ENCODE assay signal across 8 mouse cellular contexts in the genomic region with DNA sequence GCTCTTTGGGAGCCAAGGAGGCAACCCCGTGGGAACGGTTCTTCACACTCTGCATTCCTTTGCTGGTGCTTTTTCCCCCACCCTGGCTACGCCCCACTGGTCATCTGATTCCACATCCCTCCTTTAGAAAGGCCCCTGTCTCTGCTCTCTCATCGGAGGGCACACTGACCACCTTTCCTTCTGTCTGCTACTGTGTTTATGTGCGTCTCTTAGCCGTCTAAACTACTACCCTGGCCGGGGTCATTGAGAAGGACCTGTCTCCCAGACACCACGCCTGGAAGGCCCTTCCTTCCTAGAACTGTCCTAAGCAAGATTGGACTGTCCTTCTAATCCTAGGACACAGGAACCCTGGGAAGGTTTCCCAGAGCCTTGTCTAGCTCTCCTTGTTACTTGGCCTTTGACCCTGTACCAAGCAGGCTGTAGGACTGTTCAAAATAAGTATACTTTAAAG. TPM values are rescaled to one million over a fixed set of nuclear protein-coding genes. Genes with fewer than 3 reads are reported as not detected.
DNase-seq lines count a peak whose midpoint lies in the region; ATAC-seq and TF ChIP-seq lines count a peak whose summit lies in the region.

No protein-coding gene starts in this region.

- no peaks in the 10 kb centered on the region for H3K9me3 ChIP-seq in heart, embryonic 14.5 days (ENCODE audit: control insufficient read depth, low read length)
- no peaks in the 10 kb centered on the region for H3K9me3 ChIP-seq in limb, embryonic 14.5 days (ENCODE audit: control insufficient read depth, low read length)
- H3K9me3 ChIP-seq in neural tube, embryonic 15.5 days (replicated peaks): no peaks in the 10 kb centered on the region

- TF ChIP-seq POLR2A in bone marrow, adult 2 months (IDR thresholded peaks at IDR 0.05; ENCODE audit: borderline replicate concordance, control insufficient read depth, low read depth, low read length): no peak
- TF ChIP-seq POLR2A in limb, embryonic 14.5 days (IDR thresholded peaks at IDR 0.05; ENCODE audit: borderline replicate concordance, extremely low read depth, insufficient read depth, insufficient read length): no peak

- H3K4me1 ChIP-seq in bone marrow, adult 2 months (ENCODE audit: control insufficient read depth, insufficient read depth, low read length): peaks cover 3% of the 10 kb centered on the region
- H3K4me1 ChIP-seq in heart, embryonic 14.5 days (ENCODE audit: control insufficient read depth in 2 of 2, insufficient read depth in 2 of 2, low read length in 2 of 2): peaks cover 10 to 32% of the 10 kb centered on the region in 2 experiments
- peaks cover 37% of the 10 kb centered on the region for H3K4me1 ChIP-seq in limb, embryonic 14.5 days (ENCODE audit: control insufficient read depth, insufficient read depth, low read length)
- peaks cover 46% of the 10 kb centered on the region for H3K4me1 ChIP-seq in neural tube, embryonic 15.5 days

- peak; percentile 50 for DNase-seq in adrenal gland, adult 2 months
- DNase-seq in adrenal gland, postnatal 4 days (ENCODE audit: low spot score in 2 of 2): no peak
- no peak for DNase-seq in limb, embryonic 14.5 days (ENCODE audit: low spot score)
- DNase-seq in cerebellum, postnatal 10 days: no peak
- no peak for DNase-seq in left cerebral cortex, adult 8-10 months (ENCODE audit: low spot score in 2 of 2)

- no peak for TF ChIP-seq CTCF in bone marrow, adult 2 months (IDR thresholded peaks at IDR 0.05; ENCODE audit: control insufficient read depth, insufficient read depth, low read length)

- peak overlapping the region; percentile 98 for H3K4me2 ChIP-seq in heart, embryonic 14.5 days (ENCODE audit: low read length)
- peak overlapping the region; percentile 64 for H3K4me2 ChIP-seq in limb, embryonic 14.5 days (replicated peaks; ENCODE audit: low read depth, low read length, severe bottlenecking)
- peak overlapping the region; percentile 83 for H3K4me2 ChIP-seq in neural tube, embryonic 15.5 days

- ATAC-seq in heart, embryonic 14.5 days (ENCODE audit: insufficient number of reproducible peaks, insufficient read depth, low FRiP score, low read depth): no peak
- ATAC-seq in limb, embryonic 14.5 days (ENCODE audit: low FRiP score, low read depth): no peak
- no peak for ATAC-seq in neural tube, embryonic 15.5 days (ENCODE audit: low FRiP score)

- peak overlapping the region; percentile 90 for H3K9ac ChIP-seq in heart, embryonic 14.5 days (ENCODE audit: low read length)
- H3K9ac ChIP-seq in limb, embryonic 14.5 days (ENCODE audit: low read depth, low read length, severe bottlenecking): peak overlapping the region; percentile 98
- peak overlapping the region; percentile 97 for H3K9ac ChIP-seq in neural tube, embryonic 15.5 days (replicated peaks)

- 8% methylated on average over 8 of the region's 8 CpGs for WGBS in bone marrow, adult 2 months
- 51% methylated on average over 8 of the region's 8 CpGs for WGBS in heart, embryonic 14.5 days
- 3% methylated on average over 8 of the region's 8 CpGs for WGBS in limb, embryonic 14.5 days
- 6% methylated on average over 8 of the region's 8 CpGs for WGBS in neural tube, embryonic 15.5 days

- H3K36me3 ChIP-seq in heart, embryonic 14.5 days (ENCODE audit: control insufficient read depth, insufficient read depth, low read length): no peaks in the 10 kb centered on the region
- H3K36me3 ChIP-seq in limb, embryonic 14.5 days (ENCODE audit: control insufficient read depth, insufficient read depth, low read length): peaks cover 6% of the 10 kb centered on the region
- H3K36me3 ChIP-seq in neural tube, embryonic 15.5 days: no peaks in the 10 kb centered on the region

- H3K27ac ChIP-seq in bone marrow, adult 2 months (ENCODE audit: control insufficient read depth, insufficient read depth, low read depth, low read length, poor library complexity): peak overlapping the region; percentile 37; the same call in 1 of the 2 replicates
- H3K27ac ChIP-seq in heart, embryonic 14.5 days (replicated peaks in 1 of 2; ENCODE audit: control insufficient read depth in 1 of 2, insufficient read depth in 1 of 2, low read depth in 2 of 2, low read length in 2 of 2): no peak overlapping the region
- peak overlapping the region; percentile 81; the same call in 1 of the 2 replicates for H3K27ac ChIP-seq in limb, embryonic 14.5 days (replicated peaks; ENCODE audit: low read depth, low read length)
- H3K27ac ChIP-seq in neural tube, embryonic 15.5 days (replicated peaks): peak overlapping the region; percentile 88; the same call in 1 of the 2 replicates

- peaks cover 7% of the 10 kb centered on the region; the same call in 1 of the 2 replicates for H3K27me3 ChIP-seq in heart, embryonic 14.5 days (ENCODE audit: control insufficient read depth, insufficient read depth, low read length)
- no peaks in the 10 kb centered on the region for H3K27me3 ChIP-seq in limb, embryonic 14.5 days (ENCODE audit: control insufficient read depth, insufficient read depth, low read length)
- H3K27me3 ChIP-seq in neural tube, embryonic 15.5 days (replicated peaks): no peaks in the 10 kb centered on the region

- H3K4me3 ChIP-seq in bone marrow, adult 2 months (replicated peaks; ENCODE audit: control insufficient read depth, low read depth, low read length): peak overlapping the region; percentile 92
- H3K4me3 ChIP-seq in heart, embryonic 14.5 days (ENCODE audit: control insufficient read depth in 1 of 2, insufficient read depth in 1 of 2, low read depth in 1 of 2, low read length in 2 of 2): peak overlapping the region; percentile 77 to 86
- peak overlapping the region; percentile 91 for H3K4me3 ChIP-seq in limb, embryonic 14.5 days (replicated peaks; ENCODE audit: low read length)
- peak overlapping the region; percentile 80 for H3K4me3 ChIP-seq in neural tube, embryonic 15.5 days (replicated peaks)

RNA-seq across cellular contexts. Expression of a gene that starts 1.1 kb away (rescaled TPM):
- total RNA-seq in adrenal gland, adult 2 months (2021): 10 to 100 TPM; 21.2 to 22.1 TPM
- 7.9 and 10.5 TPM in 2 replicates for polyA plus RNA-seq in adrenal gland, adult 2 months (2012; rRNA removed)
- total RNA-seq in adrenal gland, postnatal 4 days (2021): 10 to 100 TPM; 62.6 to 78.4 TPM
- 7.6 and 13.2 TPM in 2 replicates for polyA plus RNA-seq in bone marrow, adult 2 months (2011; ENCODE audit: insufficient read depth, insufficient read length, low replicate concordance, missing spikeins)
- 7.8 and 11.5 TPM in 2 replicates for polyA plus RNA-seq in heart, embryonic 14.5 days (2014; fragmentation: Nextera tagmentation; extraction: Ambion mirVana)
- 34.6 and 37.4 TPM in 2 replicates for polyA plus RNA-seq in limb, embryonic 14.5 days (2012; rRNA removed)
- 32.8 and 33.3 TPM in 2 replicates for polyA plus RNA-seq in limb, embryonic 14.5 days (2014; fragmentation: Nextera tagmentation; extraction: Ambion mirVana)
- polyA plus RNA-seq in neural tube, embryonic 15.5 days (2015; fragmentation: Nextera tagmentation; extraction: Ambion mirVana): 25.7 and 27.5 TPM in 2 replicates
- 10 to 100 TPM; 31.0 to 37.4 (median 33.2) TPM for total RNA-seq in left cerebral cortex, adult 8-10 months (2022)

RNA-seq across cellular contexts. Expression of a gene that starts 42.3 kb away (rescaled TPM):
- 10 to 100 TPM in 1 of 2 experiments, 1 to 10 TPM in 1; 7.6 to 23.4 TPM for total RNA-seq in adrenal gland, adult 2 months (2021)
- 5.1 and 7.0 TPM in 2 replicates for polyA plus RNA-seq in adrenal gland, adult 2 months (2012; rRNA removed)
- 10 to 100 TPM; 16.1 to 19.5 TPM for total RNA-seq in adrenal gland, postnatal 4 days (2021)
- polyA plus RNA-seq in bone marrow, adult 2 months (2011; ENCODE audit: insufficient read depth, insufficient read length, low replicate concordance, missing spikeins): 114 and 157 TPM in 2 replicates
- 1.7 and 1.9 TPM in 2 replicates for polyA plus RNA-seq in heart, embryonic 14.5 days (2014; fragmentation: Nextera tagmentation; extraction: Ambion mirVana)
- polyA plus RNA-seq in limb, embryonic 14.5 days (2012; rRNA removed): 0.46 and 0.55 TPM in 2 replicates
- 0.66 and 0.91 TPM in 2 replicates for polyA plus RNA-seq in limb, embryonic 14.5 days (2014; fragmentation: Nextera tagmentation; extraction: Ambion mirVana)
- 0.32 and 1.6 TPM in 2 replicates for polyA plus RNA-seq in neural tube, embryonic 15.5 days (2015; fragmentation: Nextera tagmentation; extraction: Ambion mirVana)
- total RNA-seq in left cerebral cortex, adult 8-10 months (2022): 1 to 10 TPM in 3 of 4 experiments, under 1 TPM in 1; 0.81 to 2.5 (median 1.0) TPM

RNA-seq across cellular contexts. Expression of a gene that starts 55.0 kb away (rescaled TPM):
- 10 to 100 TPM; 11.1 to 19.5 TPM for total RNA-seq in adrenal gland, adult 2 months (2021)
- 19.3 and 20.4 TPM in 2 replicates for polyA plus RNA-seq in adrenal gland, adult 2 months (2012; rRNA removed)
- total RNA-seq in adrenal gland, postnatal 4 days (2021): 10 to 100 TPM; 39.7 to 40.4 TPM
- polyA plus RNA-seq in bone marrow, adult 2 months (2011; ENCODE audit: insufficient read depth, insufficient read length, low replicate concordance, missing spikeins): 24.7 and 27.8 TPM in 2 replicates
- 3.0 and 3.8 TPM in 2 replicates for polyA plus RNA-seq in heart, embryonic 14.5 days (2014; fragmentation: Nextera tagmentation; extraction: Ambion mirVana)
- 4.0 and 4.3 TPM in 2 replicates for polyA plus RNA-seq in limb, embryonic 14.5 days (2012; rRNA removed)
- polyA plus RNA-seq in limb, embryonic 14.5 days (2014; fragmentation: Nextera tagmentation; extraction: Ambion mirVana): 7.2 and 10.6 TPM in 2 replicates
- polyA plus RNA-seq in neural tube, embryonic 15.5 days (2015; fragmentation: Nextera tagmentation; extraction: Ambion mirVana): 20.2 and 25.4 TPM in 2 replicates
- total RNA-seq in left cerebral cortex, adult 8-10 months (2022): 10 to 100 TPM; 23.5 to 24.1 (median 23.7) TPM

Comparison
In these comparisons a context has a peak if more than half of its experiments do, and no peak if none do; other contexts are left out.
1. H3K27ac ChIP-seq: peak in bone marrow, adult 2 months (single experiment), limb, embryonic 14.5 days (single experiment) and neural tube, embryonic 15.5 days (single experiment); none in heart, embryonic 14.5 days (0 of 2).
2. RNA of a gene that starts 42.3 kb away (polyA plus RNA-seq): 114 to 157 TPM in bone marrow, adult 2 months; 5.1 to 7.0 TPM in adrenal gland, adult 2 months, 1.7 to 1.9 TPM in heart, embryonic 14.5 days, 0.46 to 0.91 TPM in limb, embryonic 14.5 days and 0.32 to 1.6 TPM in neural tube, embryonic 15.5 days; every median in the first group is over 10 times any median in the second.
3. Peak in every context shown above with its lines, with median percentiles within 50 percentile points of each other: H3K4me3 ChIP-seq, H3K4me2 ChIP-seq and H3K9ac ChIP-seq.